Mouse (Mus musculus): ENCODE measurements around the gene Pex7. TPM values are rescaled to one million over a fixed set of nuclear protein-coding genes. Genes with fewer than 3 reads are reported as not detected.
"Not testable (repeated sequence)": the region's sequence is repeated elsewhere in the genome, so short reads cannot be mapped to it uniquely, and the experiment has no call there.

Gene Pex7
- polyA plus RNA-seq, 1 experiment: 24.9 TPM

GRCm38 (mm10) chr10:19935821-19936367 is 28.4 kb upstream of the Pex7 start:
- DNase-seq: no peak
- Histone ChIP-seq H3K4me1 (ENCODE audit: control insufficient read depth, insufficient read depth, low read length) (peaks cover 7% of the 10 kb centered on the region), H3K4me3 (replicated peaks; ENCODE audit: extremely low read depth, low read depth, low read length) (peak overlapping the region; percentile 36)
- TF ChIP-seq POLR2A (IDR thresholded peaks at IDR 0.05; ENCODE audit: borderline replicate concordance, extremely low read depth, low read depth, low read length): no peak
- TF ChIP-seq CTCF (IDR thresholded peaks at IDR 0.05; ENCODE audit: insufficient read depth, low read length): no peak
- 55% methylated on average over 4 of the region's 4 CpGs for WGBS

DNA sequence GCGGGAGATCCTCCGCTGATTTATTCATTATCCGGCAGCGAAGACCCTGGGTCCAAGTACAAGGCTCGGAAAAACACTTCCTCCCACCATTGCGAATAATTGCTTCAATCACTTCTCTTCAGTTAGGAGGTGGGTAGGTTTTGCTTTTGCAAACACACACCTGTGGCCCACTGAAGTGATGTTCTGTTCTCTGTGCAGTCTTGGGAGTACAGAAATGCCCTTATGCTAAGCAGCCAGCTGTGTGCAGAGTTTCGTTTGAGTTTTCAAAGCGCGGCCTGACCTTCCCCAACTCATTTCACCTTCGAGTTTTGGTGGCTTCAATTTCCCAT is 27.8 kb upstream of the Pex7 start:
- Histone ChIP-seq H3K4me1 (ENCODE audit: control insufficient read depth, insufficient read depth, low read length) (peaks cover 7% of the 10 kb centered on the region), H3K4me3 (replicated peaks; ENCODE audit: extremely low read depth, low read depth, low read length) (peak overlapping the region; percentile 93)
- no peak for DNase-seq
- no peak for TF ChIP-seq POLR2A (IDR thresholded peaks at IDR 0.05; ENCODE audit: borderline replicate concordance, extremely low read depth, low read depth, low read length)
- TF ChIP-seq CTCF (IDR thresholded peaks at IDR 0.05; ENCODE audit: insufficient read depth, low read length): no peak
- 15% methylated on average over 10 of the region's 10 CpGs for WGBS

GRCm38 (mm10) chr10:19934384-19935294 is 27.1 kb upstream of the Pex7 start, which contains the start of gene Map3k5:
Gene Map3k5, plus strand, starts transcription at chr10:19934472.
- Histone ChIP-seq H3K4me3 (replicated peaks; ENCODE audit: extremely low read depth, low read depth, low read length) (peak within 1 kb of the TSS; percentile 93), H3K4me1 (ENCODE audit: control insufficient read depth, insufficient read depth, low read length) (peaks cover 7% of the 10 kb centered on the region)
- under 1% methylated on average over 85 of the region's 95 CpGs for WGBS
- TF ChIP-seq CTCF (IDR thresholded peaks at IDR 0.05; ENCODE audit: insufficient read depth, low read length) (no peak), POLR2A (IDR thresholded peaks at IDR 0.05; ENCODE audit: borderline replicate concordance, extremely low read depth, low read depth, low read length) (no peak)
- DNase-seq: peak; percentile 79

GRCm38 (mm10) chr10:19933511-19934383 is 26.3 kb upstream of the Pex7 start:
- peak overlapping the region; percentile 93 for H3K4me3 ChIP-seq (replicated peaks; ENCODE audit: extremely low read depth, low read depth, low read length)
- peaks cover 2% of the 10 kb centered on the region for H3K4me1 ChIP-seq (ENCODE audit: control insufficient read depth, insufficient read depth, low read length)
- DNase-seq: peak; percentile 87
- TF ChIP-seq POLR2A (IDR thresholded peaks at IDR 0.05; ENCODE audit: borderline replicate concordance, extremely low read depth, low read depth, low read length): peak; percentile 56; the same call in 1 of the 2 replicates
- TF ChIP-seq CTCF (IDR thresholded peaks at IDR 0.05; ENCODE audit: insufficient read depth, low read length): no peak
- WGBS: under 1% methylated on average over 95 of the region's 97 CpGs

DNA sequence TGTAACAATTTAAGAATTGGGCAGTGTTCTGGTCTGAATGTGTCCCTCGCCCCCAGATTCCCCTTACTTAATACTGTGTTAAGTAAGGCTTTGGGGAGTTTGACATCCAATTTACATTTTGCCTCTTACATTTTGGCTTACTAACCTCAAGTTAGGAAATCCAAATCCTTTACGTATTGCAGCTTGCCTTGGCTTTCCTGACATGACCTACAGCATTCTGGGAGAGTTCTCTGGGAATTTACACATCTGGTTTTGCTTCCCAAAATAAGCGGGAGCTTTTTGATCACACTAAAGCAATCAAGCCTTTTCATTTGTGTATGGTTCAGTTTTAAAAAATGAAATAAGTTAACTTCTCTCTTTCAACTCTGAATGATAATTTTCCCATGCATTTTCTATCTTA is 25.5 kb upstream of the Pex7 start:
- TF ChIP-seq CTCF (IDR thresholded peaks at IDR 0.05; ENCODE audit: insufficient read depth, low read length) (no peak), POLR2A (IDR thresholded peaks at IDR 0.05; ENCODE audit: borderline replicate concordance, extremely low read depth, low read depth, low read length) (no peak)
- no peak overlapping the region for H3K4me3 ChIP-seq (replicated peaks; ENCODE audit: extremely low read depth, low read depth, low read length)
- WGBS: 52% methylated on average over 3 of the region's 3 CpGs
- no peak for DNase-seq
- H3K4me1 ChIP-seq (ENCODE audit: control insufficient read depth, insufficient read depth, low read length): peaks cover 2% of the 10 kb centered on the region

DNA sequence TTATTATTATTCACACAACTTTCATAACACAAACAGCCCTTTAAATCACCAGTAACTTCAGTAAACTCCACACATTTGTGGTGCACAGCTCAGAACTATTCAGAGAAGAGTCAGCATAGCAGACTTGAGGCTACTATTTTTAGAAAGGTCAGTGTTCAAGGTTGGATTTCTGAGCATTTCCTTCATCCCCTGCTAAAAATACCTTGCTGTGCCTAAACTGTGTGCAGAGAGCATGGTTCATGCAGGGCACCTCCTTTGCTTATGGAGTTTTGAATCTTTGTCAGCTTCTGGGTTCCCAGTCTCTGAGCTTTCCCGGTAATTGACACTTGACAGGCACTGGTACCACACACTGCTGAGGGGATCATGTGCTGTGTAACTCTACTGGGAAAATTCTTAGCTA is 20.7 kb upstream of the Pex7 start:
- no peak for DNase-seq
- Histone ChIP-seq H3K4me3 (replicated peaks; ENCODE audit: extremely low read depth, low read depth, low read length) (no peak overlapping the region), H3K4me1 (ENCODE audit: control insufficient read depth, insufficient read depth, low read length) (no peaks in the 10 kb centered on the region; the same call in 1 of the 2 replicates)
- TF ChIP-seq CTCF (IDR thresholded peaks at IDR 0.05; ENCODE audit: insufficient read depth, low read length) (no peak), POLR2A (IDR thresholded peaks at IDR 0.05; ENCODE audit: borderline replicate concordance, extremely low read depth, low read depth, low read length) (no peak)
- WGBS: 84% methylated on average over 1 of the region's 1 CpGs

GRCm38 (mm10) chr10:19926391-19926897 is 19.0 kb upstream of the Pex7 start:
- not testable (repeated sequence) for H3K4me3 ChIP-seq (replicated peaks; ENCODE audit: extremely low read depth, low read depth, low read length); DNase-seq; H3K4me1 ChIP-seq (ENCODE audit: control insufficient read depth, insufficient read depth, low read length)
- WGBS: 67% methylated on average over 4 of the region's 4 CpGs

- WGBS: 74% methylated on average over 2 of the region's 2 CpGs
- no peak for DNase-seq
- Histone ChIP-seq H3K4me1 (ENCODE audit: control insufficient read depth, insufficient read depth, low read length) (no peaks in the 10 kb centered on the region), H3K4me3 (replicated peaks; ENCODE audit: extremely low read depth, low read depth, low read length) (no peak overlapping the region)
- no peak for TF ChIP-seq CTCF (IDR thresholded peaks at IDR 0.05; ENCODE audit: insufficient read depth, low read length)
- no peak for TF ChIP-seq POLR2A (IDR thresholded peaks at IDR 0.05; ENCODE audit: borderline replicate concordance, extremely low read depth, low read depth, low read length)
These were observed 16.8 kb upstream of the Pex7 start for GRCm38 (mm10) chr10:19924256-19924655.

- 38% methylated on average over 4 of the region's 4 CpGs for WGBS
- no peak overlapping the region for H3K4me3 ChIP-seq (replicated peaks; ENCODE audit: extremely low read depth, low read depth, low read length)
- TF ChIP-seq CTCF (IDR thresholded peaks at IDR 0.05; ENCODE audit: insufficient read depth, low read length) (no peak), POLR2A (IDR thresholded peaks at IDR 0.05; ENCODE audit: borderline replicate concordance, extremely low read depth, low read depth, low read length) (no peak)
- H3K4me1 ChIP-seq (ENCODE audit: control insufficient read depth, insufficient read depth, low read length): no peaks in the 10 kb centered on the region
- DNase-seq: no peak
These were observed 14.9 kb upstream of the Pex7 start for GRCm38 (mm10) chr10:19922410-19922809.
